ENCODE assay signal across 8 mouse cellular contexts in the genomic region with DNA sequence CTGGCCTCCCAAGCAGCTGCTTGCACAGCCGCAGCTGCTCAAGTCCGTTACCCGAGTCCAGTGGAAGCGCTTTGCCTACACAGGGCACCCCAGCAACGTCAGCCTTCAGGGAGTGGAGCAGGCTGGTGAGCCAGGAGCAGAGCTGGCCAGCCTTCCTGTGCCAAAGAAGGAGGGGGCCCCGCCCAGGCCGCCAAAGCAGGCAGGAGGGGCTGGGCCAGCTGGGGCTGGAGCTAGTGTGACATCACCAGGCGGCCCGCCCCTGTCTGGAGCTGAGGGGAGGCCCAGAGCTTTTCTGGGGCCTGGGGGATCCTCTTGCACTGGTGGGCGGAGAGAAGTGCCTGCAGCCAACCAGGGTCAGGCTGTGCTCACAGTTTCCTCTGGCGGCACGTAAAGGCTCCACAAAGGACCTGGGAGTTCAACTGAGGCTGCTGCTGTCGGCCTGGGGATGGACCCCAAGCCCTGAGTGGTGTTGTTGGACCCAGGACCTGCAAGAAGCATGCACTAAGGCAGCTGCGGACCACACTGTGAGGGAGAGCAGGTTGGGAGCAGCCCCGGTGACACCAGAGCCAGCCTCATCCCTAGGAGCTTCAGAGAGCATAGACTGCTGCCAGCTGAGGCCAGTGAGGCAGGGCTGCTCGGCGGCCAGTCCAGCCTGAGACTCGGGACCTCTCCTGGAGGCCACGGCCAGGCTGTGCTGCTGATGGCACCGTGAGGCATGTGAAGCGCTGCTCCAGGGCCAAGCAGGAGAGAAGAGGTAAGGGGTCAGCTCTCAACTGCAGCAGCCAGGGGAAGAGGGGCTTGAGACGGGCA. TPM values are rescaled to one million over a fixed set of nuclear protein-coding genes. Genes with fewer than 3 reads are reported as not detected.
DNase-seq lines count a peak whose midpoint lies in the region; ATAC-seq and TF ChIP-seq lines count a peak whose summit lies in the region.

A gene (plus strand): TSS at position 370 of the 810 bp plus-strand sequence.

- H3K4me1 ChIP-seq in hindbrain, postnatal 0 days (ENCODE audit: insufficient read depth, low read length): peaks cover 12% of the 10 kb centered on the region

- peak within 1 kb of the TSS; percentile 25 for H3K9ac ChIP-seq in hindbrain, postnatal 0 days (replicated peaks; ENCODE audit: low read length)

- H3K4me3 ChIP-seq in hindbrain, postnatal 0 days (ENCODE audit: low read length): peak within 1 kb of the TSS; percentile 26

- WGBS in hindbrain, postnatal 0 days: 9% methylated on average over 22 of the region's 22 CpGs

- H3K9me3 ChIP-seq in hindbrain, postnatal 0 days (ENCODE audit: low read length): no peaks in the 10 kb centered on the region

- H3K4me2 ChIP-seq in hindbrain, postnatal 0 days (ENCODE audit: low read depth, low read length): peak within 1 kb of the TSS; percentile 52

- H3K27me3 ChIP-seq in hindbrain, postnatal 0 days (ENCODE audit: insufficient read depth, low read length): no peaks in the 10 kb centered on the region

- H3K36me3 ChIP-seq in hindbrain, postnatal 0 days (ENCODE audit: insufficient read depth, low read length): no peaks in the 10 kb centered on the region

- DNase-seq in adipocyte (ENCODE audit: low spot score): peak; percentile 97
- DNase-seq in gastrocnemius, postnatal 10 days: peak; percentile 93
- peak; percentile 89 for DNase-seq in hindbrain, postnatal 0 days (ENCODE audit: low spot score)
- DNase-seq in left cerebral cortex, adult 18-20 months (ENCODE audit: low spot score in 2 of 2): peak; percentile 66 to 76
- peak; percentile 92 for DNase-seq in lung, postnatal 36 days
- peak; percentile 86 for DNase-seq in right cerebral cortex, adult 18-20 months
- DNase-seq in urinary bladder, postnatal 25 days (ENCODE audit: low spot score): peak; percentile 79

- peak; percentile 91 for ATAC-seq in common myeloid progenitor, adult 5-6 weeks (replicated peaks; ENCODE audit: low read depth, poor library complexity, severe bottlenecking)
- ATAC-seq in hindbrain, postnatal 0 days: peak; percentile 93

- H3K27ac ChIP-seq in hindbrain, postnatal 0 days: peak within 1 kb of the TSS; percentile 66

- peak; percentile 8; the same call in 1 of the 2 replicates for TF ChIP-seq CTCF in hindbrain, postnatal 0 days (IDR thresholded peaks at IDR 0.05; ENCODE audit: low read depth)

RNA-seq across cellular contexts. Expression of the gene that starts here (rescaled TPM):
- total RNA-seq in common myeloid progenitor, adult 5-6 weeks (2017): 2.2 and 3.2 TPM in 2 replicates
- 100 to 1,000 TPM; 258 to 272 TPM for total RNA-seq in gastrocnemius, postnatal 10 days (2021)
- 16.3 and 22.0 TPM in 2 replicates for total RNA-seq in hindbrain, postnatal 0 days (2014; rRNA removed)
- polyA plus RNA-seq in hindbrain, postnatal 0 days (2015; fragmentation: Nextera tagmentation; extraction: Ambion mirVana): 9.3 and 11.5 TPM in 2 replicates
- total RNA-seq in left cerebral cortex, adult 18-20 months (2021): 1 to 10 TPM; 2.5 TPM

Comparison
In these comparisons a context has a peak if more than half of its experiments do, and no peak if none do; other contexts are left out.
1. Peak in every context shown above with its lines: DNase-seq, ATAC-seq, H3K4me3 ChIP-seq and H3K27ac ChIP-seq.
2. RNA of the gene that starts here (total RNA-seq): 258 to 272 TPM in gastrocnemius, postnatal 10 days; 16.3 to 22.0 TPM in hindbrain, postnatal 0 days, 2.2 to 3.2 TPM in common myeloid progenitor, adult 5-6 weeks and 2.5 TPM in left cerebral cortex, adult 18-20 months; every median in the first group is over 10 times any median in the second.